Mouse (Mus musculus) hindbrain, embryonic 11.5 days (tissue): ENCODE measurements around the gene Cog4. TPM values are rescaled to one million over a fixed set of nuclear protein-coding genes. Genes with fewer than 3 reads are reported as not detected.
A peak's percentile ranks its signal among the peaks of the same experiment; 100 is the strongest.
"Not testable (repeated sequence)": the region's sequence is repeated elsewhere in the genome, so short reads cannot be mapped to it uniquely, and the experiment has no call there.

ENCODE experiments used
- ATAC-seq: fragments of 200-750 bp; cut with Nextera tagmentation; 2 replicates; pipeline ENCODE4 v1.8.0; 2017; ENCODE audit warnings: mild to moderate bottlenecking, moderate TSS enrichment, moderate library complexity; ENCODE audit not compliant: low FRiP score
- DNase-seq: peaks from one replicate; pipeline ENCODE4 v3.0.0-alpha.2; 2015; ENCODE audit warnings: low spot score
- H3K27ac ChIP-seq: fragments of 300-500 bp; sonication (generic); 2 replicates; pipeline ENCODE4 v1.5.1; 2014; ENCODE audit warnings: mild to moderate bottlenecking, low read depth, low read length
- H3K27me3 ChIP-seq: fragments of 300-500 bp; sonication (generic); 2 replicates; pipeline ENCODE4 v1.6.1; 2014; ENCODE audit warnings: mild to moderate bottlenecking, low read length, moderate library complexity, mixed read lengths; ENCODE audit not compliant: control insufficient read depth, insufficient read depth
- H3K36me3 ChIP-seq: fragments of 300-500 bp; sonication (generic); 2 replicates; pipeline ENCODE4 v1.6.1; 2014; ENCODE audit warnings: mild to moderate bottlenecking, low read length, moderate library complexity, mixed read lengths; ENCODE audit not compliant: control insufficient read depth, insufficient read depth
- H3K4me1 ChIP-seq: fragments of 300-500 bp; sonication (generic); replicated peaks from 2 replicates; pipeline ENCODE4 v1.6.1; 2014; ENCODE audit warnings: low read length, mixed read lengths; ENCODE audit not compliant: control insufficient read depth, insufficient read depth
- H3K4me2 ChIP-seq: fragments of 300-500 bp; sonication (generic); replicated peaks from 2 replicates; pipeline ENCODE4 v1.6.1; 2014; ENCODE audit warnings: mild to moderate bottlenecking, low read depth, low read length
- H3K4me3 ChIP-seq: fragments of 300-500 bp; sonication (generic); 2 replicates; pipeline ENCODE4 v1.5.1; 2014; ENCODE audit warnings: low read depth, low read length
- H3K9ac ChIP-seq: fragments of 300-500 bp; sonication (generic); 2 replicates; pipeline ENCODE4 v1.6.1; 2014; ENCODE audit warnings: low read depth, low read length
- H3K9me3 ChIP-seq: fragments of 300-500 bp; sonication (generic); 2 replicates; pipeline ENCODE4 v1.6.1; 2016; ENCODE audit warnings: low read length; ENCODE audit not compliant: control insufficient read depth
- WGBS: fragments of 180-500 bp; shearing (Covaris S2); extraction: QIAGEN DNeasy Blood & Tissue Kit; methylation state at CpG from one replicate; pipeline ENCODE4 v1.1.7; 2014; 5-methylcytosine and 5-hydroxymethylcytosine counted together
- polyA plus RNA-seq: library from polyadenylated mRNA; unstranded; fragments of >200 nt; fragmentation: Nextera tagmentation; extraction: Ambion mirVana; gene quantifications from 2 replicates; pipeline ENCODE4 v1.2.1, GENCODE M21; 2014

The Cog4 gene
- polyA plus RNA-seq, 1 experiment from 2014 or later = 66.9 TPM

GRCm38 (mm10) chr8:110920032-110920772, 73.8 kb downstream of the Cog4 start:
- Histone ChIP-seq H3K4me1 (no peaks in the 10 kb centered on the region), H3K27ac (peak overlapping the region; percentile 58; the same call in 1 of the 2 replicates), H3K9me3 (no peaks in the 10 kb centered on the region), H3K36me3 (no peaks in the 10 kb centered on the region), H3K9ac (peak overlapping the region; percentile 91), H3K27me3 (no peaks in the 10 kb centered on the region), H3K4me2 (peak overlapping the region; percentile 84), H3K4me3 (peak overlapping the region; percentile 71)
- DNase-seq = no peak
- ATAC-seq = peak; percentile 78
- 1% methylated on average over 26 of the region's 37 CpGs for WGBS

DNA sequence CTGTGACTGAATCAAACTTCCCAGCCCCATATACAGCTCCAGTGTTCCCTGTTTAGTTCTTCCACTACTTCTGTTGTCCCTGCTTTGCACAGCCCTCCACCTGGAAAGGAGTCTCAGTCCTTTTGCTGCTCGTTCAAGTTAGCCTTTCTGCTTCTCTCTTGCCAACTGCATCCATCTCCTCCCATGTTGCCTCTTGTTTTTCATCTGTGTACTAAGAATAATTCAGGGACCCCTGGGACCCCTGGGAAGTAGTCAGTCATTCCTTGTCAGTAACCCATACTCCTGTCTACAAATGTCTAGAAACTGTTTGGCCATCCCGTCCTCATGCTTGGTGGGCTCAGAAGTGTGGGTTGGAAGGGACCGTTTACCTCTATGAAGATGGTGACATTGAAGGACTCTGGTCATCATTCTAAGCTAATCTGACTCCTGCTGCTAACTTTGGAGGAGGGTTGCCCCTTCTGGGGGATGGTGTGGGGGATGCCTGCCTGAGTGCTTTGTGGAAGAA, 74.4 kb downstream of the Cog4 start:
- 32% methylated on average over 3 of the region's 3 CpGs for WGBS

DNA sequence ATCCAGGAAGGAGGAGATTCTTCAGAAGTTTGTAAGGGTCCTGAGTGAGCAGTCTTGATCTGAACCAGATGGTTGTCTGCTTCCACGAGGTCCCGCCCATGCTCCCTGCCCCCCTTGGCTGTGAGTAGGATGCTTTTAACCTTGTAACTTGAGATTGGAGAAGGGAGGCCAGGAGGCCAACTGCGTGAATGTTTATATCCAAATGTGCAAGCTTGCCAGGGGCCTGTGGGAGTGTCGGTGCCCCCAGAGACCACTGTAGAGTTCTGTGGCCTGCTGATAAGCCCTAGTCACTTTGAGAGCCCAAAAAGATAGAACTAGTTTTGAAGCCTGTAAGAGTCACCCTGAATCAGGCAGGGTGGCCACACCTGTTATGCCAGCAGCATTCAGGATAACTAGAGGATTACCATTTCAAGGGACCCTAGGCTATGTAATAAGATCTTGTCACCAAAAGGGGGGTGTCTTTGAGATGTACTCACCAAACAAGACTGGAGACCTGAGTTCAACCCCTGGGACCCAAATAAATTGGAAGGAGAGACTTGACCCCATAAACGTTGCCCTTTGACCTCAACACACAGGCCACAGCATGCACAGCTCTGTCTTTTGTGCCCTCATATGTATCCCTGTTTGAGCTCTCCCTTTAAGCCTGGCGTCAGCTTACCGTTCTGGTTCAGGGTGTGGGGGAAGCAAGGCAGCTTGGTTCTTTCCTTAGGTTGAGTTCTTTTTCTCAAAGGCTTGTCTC, 75.3 kb downstream of the Cog4 start:
- H3K27me3 ChIP-seq = no peaks in the 10 kb centered on the region
- peak overlapping the region; percentile 71; the same call in 1 of the 2 replicates for H3K4me3 ChIP-seq
- 31% methylated on average over 7 of the region's 7 CpGs for WGBS
- ATAC-seq = no peak
- H3K4me2 ChIP-seq = peak overlapping the region; percentile 84
- no peaks in the 10 kb centered on the region for H3K36me3 ChIP-seq
- no peaks in the 10 kb centered on the region for H3K4me1 ChIP-seq
- DNase-seq = peak; percentile 49
- no peak overlapping the region; the same call in 1 of the 2 replicates for H3K9ac ChIP-seq
- H3K27ac ChIP-seq = no peak overlapping the region; the same call in 1 of the 2 replicates
- no peaks in the 10 kb centered on the region for H3K9me3 ChIP-seq

More for the DNA sequence above, 74.4 kb downstream of the Cog4 start:
- H3K9ac ChIP-seq = peak overlapping the region; percentile 91
- H3K4me1 ChIP-seq = no peaks in the 10 kb centered on the region
- no peaks in the 10 kb centered on the region for H3K9me3 ChIP-seq
- ATAC-seq (no peak), DNase-seq (no peak)
- H3K27me3 ChIP-seq = no peaks in the 10 kb centered on the region
- peak overlapping the region; percentile 71 for H3K4me3 ChIP-seq
- no peaks in the 10 kb centered on the region for H3K36me3 ChIP-seq
- H3K27ac ChIP-seq = no peak overlapping the region
- H3K4me2 ChIP-seq = peak overlapping the region; percentile 84

DNA sequence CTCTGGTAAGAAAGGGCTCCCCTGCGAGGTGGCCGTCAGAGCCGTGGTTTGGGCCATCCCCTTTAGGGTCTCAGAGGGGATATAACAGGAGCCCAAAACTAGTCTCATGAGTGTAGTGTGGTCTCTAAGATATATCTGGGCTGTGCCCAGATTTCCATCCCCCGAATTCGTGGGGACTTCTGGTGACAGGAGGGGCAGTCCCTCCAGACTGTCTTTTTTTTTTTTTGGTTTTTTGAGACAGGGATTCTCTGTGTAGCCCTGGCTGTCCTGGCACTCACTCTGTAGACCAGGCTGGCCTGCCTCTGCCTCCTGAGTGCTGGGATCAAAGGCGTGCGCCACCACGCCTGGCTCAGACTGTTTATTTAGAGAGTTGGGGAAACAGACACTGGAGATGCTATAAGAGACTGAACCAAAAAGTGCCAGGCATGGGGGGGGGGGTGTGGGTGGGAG, 79.3 kb downstream of the Cog4 start:
- Histone ChIP-seq H3K36me3 (no peaks in the 10 kb centered on the region), H3K4me2 (no peak overlapping the region), H3K4me3 (no peak overlapping the region), H3K4me1 (no peaks in the 10 kb centered on the region), H3K9ac (no peak overlapping the region), H3K27ac (no peak overlapping the region), H3K9me3 (no peaks in the 10 kb centered on the region), H3K27me3 (no peaks in the 10 kb centered on the region)
- 90% methylated on average over 8 of the region's 8 CpGs for WGBS
- no peak for ATAC-seq
- no peak for DNase-seq

GRCm38 (mm10) chr8:110926690-110927089, 80.3 kb downstream of the Cog4 start:
- DNase-seq = no peak
- Histone ChIP-seq H3K4me3 (no peak overlapping the region), H3K36me3 (no peaks in the 10 kb centered on the region), H3K27ac (no peak overlapping the region), H3K27me3 (no peaks in the 10 kb centered on the region), H3K9me3 (no peaks in the 10 kb centered on the region), H3K4me1 (no peaks in the 10 kb centered on the region), H3K4me2 (no peak overlapping the region), H3K9ac (no peak overlapping the region)
- WGBS = 60% methylated on average over 5 of the region's 5 CpGs
- no peak for ATAC-seq

GRCm38 (mm10) chr8:110928435-110928834, 82.0 kb downstream of the Cog4 start:
- Histone ChIP-seq H3K4me3 (no peak overlapping the region), H3K9me3 (no peaks in the 10 kb centered on the region), H3K27me3 (no peaks in the 10 kb centered on the region), H3K4me2 (no peak overlapping the region), H3K9ac (no peak overlapping the region), H3K4me1 (no peaks in the 10 kb centered on the region), H3K27ac (no peak overlapping the region), H3K36me3 (no peaks in the 10 kb centered on the region)
- ATAC-seq (no peak), DNase-seq (no peak)
- WGBS = 79% methylated on average over 7 of the region's 7 CpGs

DNA sequence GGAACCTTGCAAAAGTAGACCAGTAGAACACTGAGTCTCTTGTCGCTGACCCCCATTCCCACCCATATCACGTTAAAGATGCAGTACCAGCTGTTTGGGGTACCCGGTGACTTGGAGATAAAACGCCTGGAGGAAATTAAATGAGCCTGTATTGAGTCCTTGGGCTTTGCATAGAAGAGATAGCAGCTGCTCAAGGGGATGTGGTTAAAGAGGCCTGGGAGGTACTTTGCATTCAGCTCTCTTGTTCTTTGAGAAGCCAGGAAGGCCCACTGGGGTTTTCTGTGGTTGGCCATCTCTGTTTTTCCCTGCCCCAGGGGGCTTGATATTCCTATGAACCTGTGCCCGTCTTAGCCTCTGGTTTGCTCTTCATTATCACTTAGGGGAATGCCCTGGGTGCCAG, 82.7 kb downstream of the Cog4 start:
- Histone ChIP-seq H3K27me3 (no peaks in the 10 kb centered on the region), H3K4me2 (no peak overlapping the region), H3K4me1 (no peaks in the 10 kb centered on the region), H3K4me3 (no peak overlapping the region), H3K9ac (no peak overlapping the region), H3K36me3 (no peaks in the 10 kb centered on the region), H3K27ac (no peak overlapping the region), H3K9me3 (no peaks in the 10 kb centered on the region)
- DNase-seq (no peak), ATAC-seq (no peak)
- WGBS = 73% methylated on average over 5 of the region's 5 CpGs

DNA sequence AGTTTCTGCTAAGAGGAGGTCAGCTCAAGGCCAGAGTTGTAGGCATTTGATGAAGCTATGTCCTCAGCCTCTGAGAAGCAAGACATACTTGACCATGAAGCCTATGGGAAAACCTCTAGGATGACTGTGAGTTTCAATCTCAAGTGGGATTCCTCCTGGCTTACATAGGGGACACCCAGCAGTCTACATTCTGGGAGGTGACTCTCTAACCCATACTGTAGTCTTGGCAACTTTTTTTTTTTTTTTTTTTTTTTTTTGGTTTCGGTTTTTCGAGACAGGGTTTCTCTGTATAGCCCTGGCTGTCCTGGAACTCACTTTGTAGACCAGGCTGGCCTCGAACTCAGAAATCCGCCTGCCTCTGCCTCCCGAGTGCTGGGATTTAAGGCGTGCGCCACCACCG, 83.3 kb downstream of the Cog4 start:
- not testable (repeated sequence) for H3K36me3 ChIP-seq, ATAC-seq

More for the DNA sequence above, 83.3 kb downstream of the Cog4 start:
- not testable (repeated sequence) for DNase-seq, H3K9me3 ChIP-seq, H3K4me3 ChIP-seq, H3K4me1 ChIP-seq, H3K4me2 ChIP-seq, H3K9ac ChIP-seq, H3K27ac ChIP-seq, H3K27me3 ChIP-seq
- WGBS = 92% methylated on average over 6 of the region's 8 CpGs
